Mouse (Mus musculus) adipocyte (in vitro differentiated cells): Measurements from ENCODE around the gene Kat2b.
A peak's percentile ranks its signal among the peaks of the same experiment; 100 is the strongest.
"Not testable (repeated sequence)": the region's sequence is repeated elsewhere in the genome, so short reads cannot be mapped to it uniquely, and the experiment has no call there.

Source experiments
- DNase-seq: peaks from one replicate; pipeline ENCODE4 v3.0.0-alpha.2; 2016; ENCODE audit warnings: low spot score

Kat2b gene

DNA sequence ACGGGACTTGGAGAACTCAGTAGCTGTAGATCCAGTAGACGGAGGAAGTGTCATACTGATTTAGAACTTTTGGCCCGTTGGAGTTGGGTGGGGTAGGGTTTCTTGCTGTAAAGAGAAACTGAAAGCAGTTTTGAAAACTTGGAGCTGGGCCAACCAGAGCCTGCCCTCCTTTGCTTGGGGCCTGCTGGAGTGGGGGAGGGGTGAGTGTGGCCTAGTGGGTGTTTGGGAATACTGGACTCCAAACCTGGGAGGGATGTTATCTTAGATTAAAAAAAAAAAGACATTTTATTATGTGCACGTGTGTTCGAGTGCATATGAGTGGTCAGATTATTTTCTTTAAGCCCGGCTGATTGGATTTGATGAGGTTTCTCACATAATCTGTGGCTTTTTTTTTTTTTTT is 3.2 kb downstream of the Kat2b start:
- DNase-seq = peak; percentile 92

GRCm38 (mm10) chr17:53570361-53570875 is 3.8 kb downstream of the Kat2b start:
- DNase-seq = no peak

- not testable (repeated sequence) for DNase-seq
Observed at GRCm38 (mm10) chr17:53570932-53571331, 4.3 kb downstream of the Kat2b start.

DNA sequence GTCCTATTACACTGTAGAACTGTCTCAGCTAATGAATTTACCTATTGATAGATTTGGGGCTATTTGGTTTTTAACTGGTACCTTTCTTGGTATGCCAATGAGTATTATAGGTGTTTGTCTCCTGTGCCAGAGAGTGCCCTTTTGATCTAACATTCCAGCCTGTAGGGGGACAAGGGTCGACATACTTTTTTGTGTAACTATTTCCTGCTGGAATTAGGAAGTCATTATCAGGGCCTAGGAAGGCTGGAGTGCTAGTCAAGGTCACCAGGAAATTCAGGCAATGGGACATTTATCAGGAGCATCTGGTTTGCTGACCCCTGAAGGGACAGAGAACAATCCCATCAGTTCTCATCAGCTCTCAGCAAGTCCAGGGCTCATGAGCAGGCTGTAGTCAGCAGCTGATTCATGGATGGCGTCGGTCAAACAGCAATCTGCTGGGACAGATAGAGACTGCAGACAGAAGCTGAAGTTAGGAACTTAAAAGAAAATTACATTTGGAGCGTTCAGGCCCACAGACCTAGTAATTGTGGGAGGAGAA is 6.4 kb downstream of the Kat2b start:
- no peak for DNase-seq

- no peak for DNase-seq
Observed at GRCm38 (mm10) chr17:53577151-53577550, 10.5 kb downstream of the Kat2b start.

GRCm38 (mm10) chr17:53577754-53578153 is 11.1 kb downstream of the Kat2b start:
- no peak for DNase-seq

GRCm38 (mm10) chr17:53578249-53578648 is 11.6 kb downstream of the Kat2b start:
- no peak for DNase-seq

GRCm38 (mm10) chr17:53578776-53579175 is 12.1 kb downstream of the Kat2b start:
- DNase-seq = no peak

- DNase-seq = no peak
Observed at GRCm38 (mm10) chr17:53579612-53580011, 13.0 kb downstream of the Kat2b start.

- DNase-seq = no peak
Observed at GRCm38 (mm10) chr17:53580237-53580636, 13.6 kb downstream of the Kat2b start.

- DNase-seq = no peak
Observed at GRCm38 (mm10) chr17:53582026-53582585, 15.4 kb downstream of the Kat2b start.

- DNase-seq = no peak
Observed at GRCm38 (mm10) chr17:53582805-53583204, 16.1 kb downstream of the Kat2b start.

DNA sequence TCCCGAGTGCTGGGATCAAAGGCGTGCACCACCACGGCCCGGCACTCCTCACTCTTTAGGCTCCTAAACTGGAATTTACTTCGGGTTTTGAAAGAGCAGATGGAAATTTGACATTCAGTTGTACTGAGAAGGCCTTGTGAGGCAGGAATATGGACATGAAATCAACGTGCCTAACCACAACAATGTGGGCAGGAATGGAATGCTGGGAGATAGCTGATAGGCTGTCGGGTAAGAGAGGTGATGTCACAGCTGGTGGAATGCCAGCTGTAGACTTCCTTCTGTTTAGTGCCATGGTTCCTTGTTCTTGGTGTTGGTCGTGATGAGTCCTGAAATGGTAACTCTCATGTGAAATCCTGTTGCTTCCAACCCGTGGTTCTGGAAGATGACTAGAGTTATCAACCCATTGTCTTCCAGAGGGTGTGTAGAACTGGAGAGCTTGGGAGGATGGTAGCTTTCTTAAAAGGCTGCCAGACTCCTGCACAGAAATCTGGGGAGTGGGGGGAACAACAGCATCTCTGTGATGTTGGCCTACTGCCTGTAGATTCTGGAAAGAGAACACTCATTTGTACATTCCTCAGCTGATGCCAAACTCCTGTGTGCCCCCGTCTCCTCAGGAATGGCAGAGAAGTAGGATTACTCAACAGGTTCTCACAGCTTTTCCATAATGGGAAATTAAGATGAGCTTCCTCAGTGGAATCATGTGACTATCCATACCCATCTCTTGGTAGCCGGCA is 17.4 kb downstream of the Kat2b start:
- peak; percentile 44 for DNase-seq

DNA sequence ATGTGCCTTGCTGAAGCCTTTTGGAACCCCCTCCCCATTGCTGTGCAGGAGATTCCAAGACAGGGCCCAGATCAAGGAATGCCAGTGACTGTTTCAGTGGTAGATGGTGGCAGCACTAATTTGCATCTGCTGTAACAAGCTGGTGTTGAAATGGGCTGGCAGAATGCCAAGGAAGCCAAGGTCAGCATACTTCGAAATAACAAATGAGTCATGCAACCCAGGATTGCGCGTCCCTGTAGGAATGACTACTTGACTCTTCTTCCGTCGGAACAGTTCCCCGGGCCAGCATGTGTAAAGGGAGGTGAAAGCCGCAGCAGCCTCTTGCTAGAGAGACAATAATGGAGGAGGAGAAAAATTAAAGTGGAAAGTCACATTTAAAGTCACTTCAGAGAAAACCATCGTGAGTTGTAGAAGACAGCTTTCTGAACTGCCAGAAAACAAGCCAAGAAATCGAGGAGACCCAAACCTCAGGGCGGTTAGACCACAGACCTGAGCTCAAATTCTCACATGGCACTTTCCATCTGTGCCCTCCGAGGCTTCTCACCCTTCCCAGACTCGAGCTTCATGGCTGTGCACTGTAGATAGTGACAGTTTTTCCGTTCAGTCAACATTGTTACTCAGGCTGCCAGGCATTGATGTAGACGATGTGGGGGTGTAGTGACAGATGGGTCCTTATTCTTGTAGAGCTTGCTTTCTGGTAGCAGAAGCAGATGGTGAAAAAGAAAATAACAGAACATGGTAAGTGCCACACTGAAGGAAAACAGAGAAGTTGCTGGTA is 20.6 kb downstream of the Kat2b start:
- peak; percentile 97 for DNase-seq

DNA sequence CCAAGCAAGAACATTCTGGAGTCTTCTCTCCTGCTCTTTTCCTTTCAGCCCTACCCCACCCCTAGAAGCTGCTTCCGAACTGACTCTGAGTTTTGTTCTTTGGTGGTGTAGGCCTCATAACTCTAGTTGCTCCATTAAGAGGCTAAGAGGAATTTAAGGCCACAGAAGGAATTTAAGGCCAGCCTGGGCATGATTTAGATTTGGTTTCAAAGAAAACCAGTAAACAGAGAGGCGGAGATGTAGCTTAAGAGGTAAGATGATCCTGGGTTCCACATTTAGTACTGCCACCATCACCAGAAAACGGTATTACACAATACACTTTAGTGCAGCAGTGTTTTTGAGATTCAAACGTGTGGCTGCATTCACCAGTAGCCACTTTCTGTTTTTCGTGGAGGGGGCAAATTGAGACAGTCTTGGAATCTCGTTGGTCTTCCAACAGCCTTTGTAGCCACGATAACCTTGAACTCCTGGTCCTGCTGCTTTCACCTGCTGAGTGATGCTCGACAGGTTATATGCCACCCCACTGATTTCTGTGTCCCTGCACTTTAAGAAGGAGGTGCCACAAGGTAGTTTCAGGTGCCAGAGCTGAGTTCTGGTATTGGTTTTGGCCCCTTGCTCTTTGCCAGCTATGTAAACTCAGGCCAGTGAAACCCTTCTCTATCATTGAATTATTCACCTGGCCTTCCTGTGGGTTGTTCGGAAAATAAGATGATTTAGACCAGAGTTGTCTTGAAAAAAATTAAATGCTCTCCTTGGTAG is 21.6 kb downstream of the Kat2b start:
- DNase-seq = no peak

DNA sequence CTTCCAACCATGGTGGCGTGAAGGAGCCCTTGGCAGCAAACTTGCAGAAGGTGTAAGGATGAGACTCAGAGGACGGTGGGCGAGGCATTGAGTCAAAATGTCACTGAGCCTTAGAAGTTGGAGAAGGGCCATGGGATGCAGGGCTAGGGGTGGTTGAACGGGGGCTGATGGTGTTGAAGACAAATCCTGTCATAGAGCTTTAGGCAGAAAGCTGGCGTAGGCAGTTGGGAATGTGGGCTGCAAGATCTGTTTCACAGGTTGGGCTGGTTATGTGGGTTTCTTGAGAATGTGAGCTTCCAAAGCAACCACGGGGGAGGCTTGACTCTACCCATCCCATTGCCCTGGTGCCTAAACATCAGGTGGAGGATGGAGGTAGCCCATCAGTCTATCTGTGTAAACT is 23.4 kb downstream of the Kat2b start:
- DNase-seq = no peak

DNA sequence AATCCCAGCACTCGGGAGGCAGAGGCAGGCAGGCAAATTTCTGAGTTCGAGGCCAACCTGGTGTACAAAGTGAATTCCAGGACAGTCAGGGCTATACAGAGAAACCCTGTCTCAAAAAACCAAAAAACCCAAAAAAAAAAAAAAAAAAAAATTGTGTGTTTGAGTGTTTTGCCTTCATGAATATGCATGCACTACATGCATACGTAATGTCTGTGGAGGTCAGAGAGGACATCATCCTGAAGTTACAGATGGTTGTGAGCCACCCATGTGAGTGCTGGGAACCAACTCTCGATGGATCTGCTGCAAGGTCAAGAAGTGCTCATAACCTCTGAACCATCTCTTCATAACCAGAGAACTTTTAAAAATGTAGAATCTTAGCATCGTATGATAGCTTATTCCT is 25.2 kb downstream of the Kat2b start:
- DNase-seq = no peak

- no peak for DNase-seq
Observed at GRCm38 (mm10) chr17:53594590-53594989, 27.9 kb downstream of the Kat2b start.

- DNase-seq = no peak
Observed at GRCm38 (mm10) chr17:53595527-53595926, 28.9 kb downstream of the Kat2b start.

- peak; percentile 86 for DNase-seq
Observed at GRCm38 (mm10) chr17:53596314-53596882, 29.7 kb downstream of the Kat2b start.
